11 mouse cellular contexts compared by ENCODE assay signal in genomic region chr8:105715042-105715441, GRCm38 (mm10). TPM values are rescaled to one million over a fixed set of nuclear protein-coding genes. Genes with fewer than 3 reads are reported as not detected.
DNase-seq lines count a peak whose midpoint lies in the region; ATAC-seq and TF ChIP-seq lines count a peak whose summit lies in the region.
"Had no signal": no experiment of that assay in that cellular context is flagged by ENCODE, and none has a peak within 500 bp of the region (broad histone marks: within the 10 kb centered on the region; RNA-seq: fewer than 3 reads in every experiment).

No protein-coding gene starts in this region.

- no peak for ATAC-seq in heart, embryonic 11.5 days (replicated peaks; ENCODE audit: insufficient number of reproducible peaks, low FRiP score, low TSS enrichment)
- ATAC-seq in midbrain, embryonic 14.5 days (ENCODE audit: low FRiP score, low TSS enrichment): no peak

- peak; percentile 54 for DNase-seq in kidney, adult 2 months
- DNase-seq in kidney, adult 11 months: no peak
- DNase-seq in lung, postnatal 10 days: peak; percentile 46
- DNase-seq in urinary bladder, postnatal 14 days (ENCODE audit: low spot score): no peak
- no peak for DNase-seq in midbrain, embryonic 14.5 days
- DNase-seq in layer of hippocampus, adult 8-10 months (ENCODE audit: low spot score in 2 of 2): no peak
- DNase-seq: gastrocnemius, postnatal 10 days had no signal

- no peaks in the 10 kb centered on the region for H3K36me3 ChIP-seq in kidney, adult 2 months (ENCODE audit: control insufficient read depth, insufficient read depth, low read length)
- H3K36me3 ChIP-seq in heart, embryonic 11.5 days (ENCODE audit: control insufficient read depth, insufficient read depth, low read length): 0 out of 2 replicates have a peak, but pooled peaks cover 4% of the 10 kb centered on the region
- peaks cover 19% of the 10 kb centered on the region for H3K36me3 ChIP-seq in midbrain, embryonic 14.5 days (ENCODE audit: control insufficient read depth, insufficient read depth, low read length)

- TF ChIP-seq CTCF in kidney, adult 2 months (conservative IDR thresholded peaks at IDR 0.05; ENCODE audit: insufficient read depth, insufficient read length, low read depth, low read length): no peak
- TF ChIP-seq CTCF in bone marrow, adult 2 months (IDR thresholded peaks at IDR 0.05; ENCODE audit: control insufficient read depth, insufficient read depth, low read length): no peak

- WGBS in kidney, adult 2 months: 62% methylated on average over 6 of the region's 6 CpGs
- 12% methylated on average over 6 of the region's 6 CpGs for whole genome bisulfite sequencing in bone marrow, adult 2 months
- WGBS in heart, embryonic 11.5 days (ENCODE audit: insufficient replicate concordance): 65% methylated on average over 6 of the region's 6 CpGs
- 76% methylated on average over 6 of the region's 6 CpGs for WGBS in midbrain, embryonic 14.5 days

- H3K4me1 ChIP-seq in kidney, adult 2 months (ENCODE audit: control insufficient read depth, insufficient read depth, low read length): no peaks in the 10 kb centered on the region
- H3K4me1 ChIP-seq in bone marrow, adult 2 months (ENCODE audit: control insufficient read depth, insufficient read depth, low read length): no peaks in the 10 kb centered on the region; the same call in 1 of the 2 replicates
- 0 out of 2 replicates have a peak, but pooled peaks cover 3% of the 10 kb centered on the region for H3K4me1 ChIP-seq in heart, embryonic 11.5 days (ENCODE audit: control insufficient read depth, insufficient read depth, low read length)
- no peaks in the 10 kb centered on the region for H3K4me1 ChIP-seq in midbrain, embryonic 14.5 days (ENCODE audit: control insufficient read depth, insufficient read depth, low read length)

- no peak overlapping the region for H3K4me2 ChIP-seq in heart, embryonic 11.5 days
- no peak overlapping the region for H3K4me2 ChIP-seq in midbrain, embryonic 14.5 days (ENCODE audit: low read length)

- H3K27ac ChIP-seq in kidney, adult 2 months (ENCODE audit: insufficient read depth, low read depth, low read length): peak overlapping the region; percentile 16; the same call in 1 of the 2 replicates
- peak overlapping the region; percentile 32 for H3K27ac ChIP-seq in bone marrow, adult 2 months (ENCODE audit: control insufficient read depth, insufficient read depth, low read depth, low read length, poor library complexity)
- H3K27ac ChIP-seq in heart, embryonic 11.5 days (ENCODE audit: low read depth, low read length): 0 out of 2 replicates have a peak overlapping the region, but pooled peaks have one; percentile 15
- no peak overlapping the region for H3K27ac ChIP-seq in midbrain, embryonic 14.5 days (replicated peaks; ENCODE audit: low read depth, low read length)
- H3K27ac ChIP-seq: macrophage had no signal

- no peak for TF ChIP-seq POLR2A in kidney, adult 2 months (IDR thresholded peaks at IDR 0.05; ENCODE audit: low read depth, low read length)
- TF ChIP-seq POLR2A in bone marrow, adult 2 months (IDR thresholded peaks at IDR 0.05; ENCODE audit: borderline replicate concordance, control insufficient read depth, low read depth, low read length): no peak

- no peaks in the 10 kb centered on the region for H3K27me3 ChIP-seq in kidney, adult 2 months (replicated peaks; ENCODE audit: control insufficient read depth, insufficient read depth, low read length)
- no peaks in the 10 kb centered on the region for H3K27me3 ChIP-seq in heart, embryonic 11.5 days (ENCODE audit: control insufficient read depth, insufficient read depth, low read length)
- H3K27me3 ChIP-seq in midbrain, embryonic 14.5 days (ENCODE audit: control insufficient read depth, insufficient read depth, low read length): no peaks in the 10 kb centered on the region

- no peaks in the 10 kb centered on the region for H3K9me3 ChIP-seq in heart, embryonic 11.5 days (replicated peaks; ENCODE audit: control insufficient read depth, low read length)
- no peaks in the 10 kb centered on the region for H3K9me3 ChIP-seq in midbrain, embryonic 14.5 days (ENCODE audit: control insufficient read depth, low read length)

- no peak overlapping the region for H3K9ac ChIP-seq in heart, embryonic 11.5 days (ENCODE audit: low read depth, low read length)
- no peak overlapping the region for H3K9ac ChIP-seq in midbrain, embryonic 14.5 days (replicated peaks; ENCODE audit: low read length)

- H3K4me3 ChIP-seq in kidney, adult 2 months (ENCODE audit: insufficient read depth, low read depth, low read length): no peak overlapping the region
- no peak overlapping the region for H3K4me3 ChIP-seq in bone marrow, adult 2 months (replicated peaks; ENCODE audit: control insufficient read depth, low read depth, low read length)
- no peak overlapping the region for H3K4me3 ChIP-seq in heart, embryonic 11.5 days (ENCODE audit: low read depth, low read length)
- H3K4me3 ChIP-seq in midbrain, embryonic 14.5 days (replicated peaks; ENCODE audit: low read depth, low read length): no peak overlapping the region

RNA-seq across cellular contexts. Expression of gene Enkd1, which starts 7.0 kb away (rescaled TPM):
- polyA plus RNA-seq in kidney, adult 2 months (2012; rRNA removed): 6.8 and 7.6 TPM in 2 replicates
- 11.5 and 18.9 TPM in 2 replicates for polyA plus RNA-seq in bone marrow, adult 2 months (2011; ENCODE audit: insufficient read depth, insufficient read length, low replicate concordance, missing spikeins)
- polyA plus RNA-seq in heart, embryonic 11.5 days (2014; fragmentation: Nextera tagmentation; extraction: Ambion mirVana): 13.3 and 16.9 TPM in 2 replicates
- polyA plus RNA-seq in midbrain, embryonic 14.5 days (2014; fragmentation: Nextera tagmentation; extraction: Ambion mirVana): 13.8 and 13.9 TPM in 2 replicates
- total RNA-seq in layer of hippocampus, adult 8-10 months (2022): 10 to 100 TPM; 10.7 to 11.7 (median 11.0) TPM

RNA-seq across cellular contexts. Expression of gene 4933405L10Rik, which starts 7.6 kb away (rescaled TPM):
- 0.10 and 0.19 TPM in 2 replicates for polyA plus RNA-seq in kidney, adult 2 months (2012; rRNA removed)
- polyA plus RNA-seq in bone marrow, adult 2 months (2011; ENCODE audit: insufficient read depth, insufficient read length, low replicate concordance, missing spikeins): not detected in 2 replicates
- polyA plus RNA-seq in heart, embryonic 11.5 days (2014; fragmentation: Nextera tagmentation; extraction: Ambion mirVana): 0.13 TPM in 1 of 2 replicates, not detected in the other
- polyA plus RNA-seq in midbrain, embryonic 14.5 days (2014; fragmentation: Nextera tagmentation; extraction: Ambion mirVana): 0.41 TPM in 1 of 2 replicates, not detected in the other
- under 1 TPM; 0.41 to 0.78 (median 0.45) TPM for total RNA-seq in layer of hippocampus, adult 8-10 months (2022)
- total RNA-seq: gastrocnemius, postnatal 10 days had no signal
- polyA plus RNA-seq: activated CD4-positive, CD25-positive, alpha-beta regulatory T cell, adult 4 months; macrophage had no signal

RNA-seq across cellular contexts. Expression of gene Pard6a, which starts 14.1 kb away (rescaled TPM):
- polyA plus RNA-seq in kidney, adult 2 months (2012; rRNA removed): 18.7 and 20.8 TPM in 2 replicates
- 5.3 and 6.4 TPM in 2 replicates for polyA plus RNA-seq in bone marrow, adult 2 months (2011; ENCODE audit: insufficient read depth, insufficient read length, low replicate concordance, missing spikeins)
- 10.9 and 14.2 TPM in 2 replicates for polyA plus RNA-seq in heart, embryonic 11.5 days (2014; fragmentation: Nextera tagmentation; extraction: Ambion mirVana)
- 51.2 and 53.4 TPM in 2 replicates for polyA plus RNA-seq in midbrain, embryonic 14.5 days (2014; fragmentation: Nextera tagmentation; extraction: Ambion mirVana)
- total RNA-seq in layer of hippocampus, adult 8-10 months (2022): 10 to 100 TPM; 29.4 to 33.7 (median 32.5) TPM

RNA-seq across cellular contexts. Expression of gene Acd, which starts 14.1 kb away (rescaled TPM):
- polyA plus RNA-seq in kidney, adult 2 months (2012; rRNA removed): 39.9 and 44.4 TPM in 2 replicates
- 26.8 and 33.4 TPM in 2 replicates for polyA plus RNA-seq in bone marrow, adult 2 months (2011; ENCODE audit: insufficient read depth, insufficient read length, low replicate concordance, missing spikeins)
- 39.3 and 41.5 TPM in 2 replicates for polyA plus RNA-seq in heart, embryonic 11.5 days (2014; fragmentation: Nextera tagmentation; extraction: Ambion mirVana)
- polyA plus RNA-seq in midbrain, embryonic 14.5 days (2014; fragmentation: Nextera tagmentation; extraction: Ambion mirVana): 86.3 and 106 TPM in 2 replicates
- 10 to 100 TPM; 42.1 to 47.0 (median 43.1) TPM for total RNA-seq in layer of hippocampus, adult 8-10 months (2022)

RNA-seq across cellular contexts. Expression of gene Carmil2, which starts 29.0 kb away (rescaled TPM):
- polyA plus RNA-seq in kidney, adult 2 months (2012; rRNA removed): 0.88 and 2.7 TPM in 2 replicates
- polyA plus RNA-seq in bone marrow, adult 2 months (2011; ENCODE audit: insufficient read depth, insufficient read length, low replicate concordance, missing spikeins): 21.2 and 42.6 TPM in 2 replicates
- polyA plus RNA-seq in heart, embryonic 11.5 days (2014; fragmentation: Nextera tagmentation; extraction: Ambion mirVana): 0.27 and 0.46 TPM in 2 replicates
- 17.8 and 18.0 TPM in 2 replicates for polyA plus RNA-seq in midbrain, embryonic 14.5 days (2014; fragmentation: Nextera tagmentation; extraction: Ambion mirVana)
- total RNA-seq in layer of hippocampus, adult 8-10 months (2022): 10 to 100 TPM; 61.2 to 71.3 (median 68.4) TPM
- polyA plus RNA-seq: macrophage had no signal

Comparison
In these comparisons a context has a peak if more than half of its experiments do, and no peak if none do; other contexts are left out.
1. DNase-seq: peak in kidney, adult 2 months (single experiment) and lung, postnatal 10 days (single experiment); none in kidney, adult 11 months (single experiment), urinary bladder, postnatal 14 days (single experiment), midbrain, embryonic 14.5 days (single experiment) and layer of hippocampus, adult 8-10 months (0 of 2).